Mouse (Mus musculus) intestine, postnatal 0 days (tissue): ENCODE results near the gene Itih5. TPM values are rescaled to one million over a fixed set of nuclear protein-coding genes. Genes with fewer than 3 reads are reported as not detected.

Experiments used
- ATAC-seq: fragments of 200-750 bp; cut with Nextera tagmentation; 2 replicates; pipeline ENCODE4 v1.8.0; 2017; ENCODE audit warnings: mild to moderate bottlenecking, moderate TSS enrichment, moderate library complexity
- H3K27ac ChIP-seq: fragments of 300-500 bp; sonication (generic); 2 replicates; pipeline ENCODE4 v1.5.1; 2014; ENCODE audit warnings: mild to moderate bottlenecking, low read depth, low read length, moderate library complexity
- H3K27me3 ChIP-seq: fragments of 300-500 bp; sonication (generic); replicated peaks from 2 replicates; pipeline ENCODE4 v1.6.1; 2014; ENCODE audit warnings: low read length, mixed read lengths; ENCODE audit not compliant: control insufficient read depth, insufficient read depth
- H3K36me3 ChIP-seq: fragments of 300-500 bp; sonication (generic); 2 replicates; pipeline ENCODE4 v1.6.1; 2014; ENCODE audit warnings: mild to moderate bottlenecking, moderate library complexity; ENCODE audit not compliant: control insufficient read depth, insufficient read depth
- H3K4me1 ChIP-seq: fragments of 300-500 bp; sonication (generic); replicated peaks from 2 replicates; pipeline ENCODE4 v1.6.1; 2014; ENCODE audit warnings: antibody characterized with exemption, low read length, mixed read lengths; ENCODE audit not compliant: control insufficient read depth, insufficient read depth
- H3K4me2 ChIP-seq: fragments of 300-500 bp; sonication (generic); replicated peaks from 2 replicates; pipeline ENCODE4 v1.6.1; 2014; ENCODE audit warnings: low read depth, mild to moderate bottlenecking, moderate library complexity
- H3K4me3 ChIP-seq: fragments of 300-500 bp; sonication (generic); 2 replicates; pipeline ENCODE4 v1.5.1; 2014; ENCODE audit warnings: low read depth, low read length
- H3K9ac ChIP-seq: fragments of 300-500 bp; sonication (generic); 2 replicates; pipeline ENCODE4 v1.6.1; 2014; ENCODE audit warnings: mild to moderate bottlenecking, low read depth, low read length
- H3K9me3 ChIP-seq: fragments of 300-500 bp; sonication (generic); 2 replicates; pipeline ENCODE4 v1.6.1; 2016; ENCODE audit warnings: mixed run types; ENCODE audit not compliant: control insufficient read depth
- CTCF ChIP-seq: sonication (generic); IDR thresholded peaks from 2 replicates; pipeline ENCODE4 v1.5.1; 2016; ENCODE audit warnings: low read depth, mild to moderate bottlenecking, control low read depth, antibody characterized with exemption, moderate library complexity
- WGBS: fragments of 180-500 bp; shearing (Covaris S2); extraction: QIAGEN DNeasy Blood & Tissue Kit; methylation state at CpG from one replicate; pipeline ENCODE4 v1.1.7; 2014; 5-methylcytosine and 5-hydroxymethylcytosine counted together
- polyA plus RNA-seq: library from polyadenylated mRNA; unstranded; fragments of >200 nt; fragmentation: Nextera tagmentation; extraction: Ambion mirVana; gene quantifications from 2 replicates; pipeline ENCODE4 v1.2.1, GENCODE M21; 2015

Itih5 gene
- polyA plus RNA-seq, 1 experiment from 2014 or later = 14.2 TPM

GRCm38 (mm10) chr2:10260109-10260508 is 106.7 kb downstream of the Itih5 start:
- no peak overlapping the region for H3K27ac ChIP-seq
- H3K36me3 ChIP-seq = no peaks in the 10 kb centered on the region
- no peak for ATAC-seq
- H3K9me3 ChIP-seq = no peaks in the 10 kb centered on the region
- TF ChIP-seq CTCF = no peak
- WGBS = 71% methylated on average over 5 of the region's 5 CpGs
- no peaks in the 10 kb centered on the region for H3K27me3 ChIP-seq
- no peak overlapping the region for H3K4me3 ChIP-seq
- no peak overlapping the region for H3K9ac ChIP-seq
- no peak overlapping the region for H3K4me2 ChIP-seq
- H3K4me1 ChIP-seq = no peaks in the 10 kb centered on the region

GRCm38 (mm10) chr2:10261337-10261736 is 108.0 kb downstream of the Itih5 start:
- Histone ChIP-seq H3K9me3 (no peaks in the 10 kb centered on the region), H3K27ac (no peak overlapping the region), H3K9ac (no peak overlapping the region), H3K4me1 (no peaks in the 10 kb centered on the region), H3K36me3 (no peaks in the 10 kb centered on the region), H3K27me3 (no peaks in the 10 kb centered on the region), H3K4me2 (no peak overlapping the region), H3K4me3 (no peak overlapping the region)
- ATAC-seq = no peak
- no peak for TF ChIP-seq CTCF
- WGBS = 69% methylated on average over 5 of the region's 5 CpGs

DNA sequence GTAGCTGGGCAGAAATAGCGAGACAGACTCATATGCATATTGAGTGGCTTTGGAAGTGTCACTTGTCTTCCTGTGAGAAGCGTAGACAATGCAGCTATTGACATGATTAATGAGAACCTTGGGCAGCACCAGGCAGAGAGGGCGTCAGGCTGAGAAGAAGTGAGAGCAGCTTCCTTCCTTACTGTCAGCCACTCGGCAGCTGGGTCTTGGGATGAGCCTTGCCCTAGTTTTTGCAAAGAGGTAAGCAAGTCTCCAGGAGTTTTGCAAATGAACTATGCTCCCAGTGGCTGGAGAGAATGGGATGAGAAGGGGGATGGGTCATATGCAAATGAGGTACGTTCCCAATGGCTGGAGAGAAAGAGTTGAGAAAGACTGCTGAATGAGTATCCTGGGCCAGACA is 109.4 kb downstream of the Itih5 start:
- H3K4me2 ChIP-seq = no peak overlapping the region
- H3K27me3 ChIP-seq = no peaks in the 10 kb centered on the region
- no peak for TF ChIP-seq CTCF
- 37% methylated on average over 5 of the region's 5 CpGs for WGBS
- no peak for ATAC-seq
- H3K9ac ChIP-seq = no peak overlapping the region
- H3K4me3 ChIP-seq = no peak overlapping the region
- no peaks in the 10 kb centered on the region for H3K9me3 ChIP-seq
- H3K36me3 ChIP-seq = no peaks in the 10 kb centered on the region
- no peak overlapping the region for H3K27ac ChIP-seq
- H3K4me1 ChIP-seq = no peaks in the 10 kb centered on the region

DNA sequence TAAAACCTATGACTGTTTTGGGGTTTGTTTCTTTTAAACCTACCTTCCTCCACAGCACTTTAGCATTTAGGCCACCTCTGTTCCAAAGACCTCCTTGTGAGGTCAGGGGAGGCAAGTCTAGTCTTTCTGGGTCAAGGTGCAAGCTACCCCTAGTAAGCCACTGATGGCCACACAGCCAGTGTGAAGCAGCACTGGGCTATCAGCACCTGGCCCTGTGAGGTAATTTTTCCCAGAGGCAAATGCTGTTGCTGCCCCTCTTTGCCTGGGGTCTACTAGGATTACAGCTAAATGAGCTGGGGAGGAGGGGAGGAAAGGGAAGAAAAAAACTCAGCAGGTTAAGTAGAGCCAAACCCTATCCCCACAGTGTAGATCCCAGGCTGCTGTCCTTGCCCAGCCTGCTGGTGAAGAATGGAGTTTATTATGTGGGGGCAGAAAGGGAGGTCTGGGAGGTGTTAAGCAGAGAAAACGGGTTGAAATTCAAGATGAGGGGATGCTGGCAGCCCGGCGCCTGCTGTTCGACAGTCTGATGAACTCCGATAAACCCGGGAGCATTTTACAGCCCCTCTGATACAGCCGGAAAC is 110.6 kb downstream of the Itih5 start:
- 43% methylated on average over 7 of the region's 7 CpGs for WGBS
- H3K4me3 ChIP-seq = no peak overlapping the region
- H3K27me3 ChIP-seq = no peaks in the 10 kb centered on the region
- H3K9me3 ChIP-seq = no peaks in the 10 kb centered on the region
- no peaks in the 10 kb centered on the region for H3K4me1 ChIP-seq
- no peak overlapping the region for H3K27ac ChIP-seq
- no peak overlapping the region for H3K9ac ChIP-seq
- no peak for ATAC-seq
- H3K4me2 ChIP-seq = no peak overlapping the region
- no peaks in the 10 kb centered on the region for H3K36me3 ChIP-seq
- no peak for TF ChIP-seq CTCF

DNA sequence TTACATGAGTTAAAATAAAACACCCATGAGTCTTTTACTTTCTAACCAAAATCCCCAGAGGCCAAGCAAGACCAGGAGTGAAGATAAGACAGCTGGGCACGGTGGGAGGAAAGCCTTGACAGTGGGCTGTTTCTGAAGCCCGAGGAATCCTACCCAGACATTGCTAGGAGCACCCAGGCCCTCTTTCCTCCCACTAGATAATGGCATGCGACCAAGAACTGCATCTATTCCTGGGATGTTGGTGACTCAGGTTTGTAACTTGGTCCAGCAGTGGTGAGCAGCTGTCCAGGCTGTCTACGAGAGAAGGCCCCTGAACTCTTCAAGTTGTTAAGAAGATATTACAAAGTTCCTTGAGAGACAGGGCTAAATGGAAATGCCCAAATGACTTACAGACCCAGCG is 112.5 kb downstream of the Itih5 start:
- no peaks in the 10 kb centered on the region for H3K36me3 ChIP-seq
- ATAC-seq = no peak
- H3K4me2 ChIP-seq = no peak overlapping the region
- no peaks in the 10 kb centered on the region for H3K4me1 ChIP-seq
- no peaks in the 10 kb centered on the region for H3K9me3 ChIP-seq
- H3K27me3 ChIP-seq = no peaks in the 10 kb centered on the region
- no peak overlapping the region for H3K9ac ChIP-seq
- WGBS = 76% methylated on average over 5 of the region's 5 CpGs
- H3K4me3 ChIP-seq = no peak overlapping the region
- no peak overlapping the region for H3K27ac ChIP-seq
- TF ChIP-seq CTCF = no peak

DNA sequence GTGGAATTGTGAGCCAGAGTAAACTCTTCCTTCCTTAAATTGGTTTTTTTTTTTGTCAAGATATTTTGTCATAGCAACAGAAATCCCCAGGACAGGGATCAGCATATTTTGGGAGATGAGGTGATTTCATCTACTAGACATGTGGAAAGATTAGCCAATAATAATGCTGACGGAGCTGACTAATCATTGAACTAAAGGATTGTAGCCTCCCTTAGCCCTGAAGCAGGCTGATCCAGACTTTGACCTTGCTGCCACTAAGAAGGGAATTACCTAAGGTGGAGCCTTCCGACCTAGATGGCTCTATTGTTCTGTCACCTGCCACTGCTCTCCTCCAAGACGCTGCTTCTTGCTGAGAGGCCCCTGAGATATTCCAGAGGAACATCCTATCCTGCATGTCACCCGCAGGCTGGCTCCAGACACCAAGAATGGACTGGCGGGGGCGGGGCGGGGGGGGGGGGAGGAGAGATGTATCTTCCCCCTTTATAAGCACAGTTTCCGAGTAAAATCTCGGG is 119.3 kb downstream of the Itih5 start:
- Histone ChIP-seq H3K27ac (peak overlapping the region; percentile 66), H3K9ac (no peak overlapping the region), H3K27me3 (no peaks in the 10 kb centered on the region), H3K4me3 (no peak overlapping the region), H3K4me1 (0 out of 2 replicates have a peak, but pooled peaks cover 4% of the 10 kb centered on the region), H3K9me3 (no peaks in the 10 kb centered on the region), H3K36me3 (no peaks in the 10 kb centered on the region), H3K4me2 (no peak overlapping the region; the same call in 1 of the 2 replicates)
- WGBS = 37% methylated on average over 9 of the region's 9 CpGs
- no peak for TF ChIP-seq CTCF
- ATAC-seq = peak; percentile 80
